Mouse (Mus musculus): ENCODE measurements around the gene Hyls1. TPM values are rescaled to one million over a fixed set of nuclear protein-coding genes. Genes with fewer than 3 reads are reported as not detected.

Gene Hyls1
- polyA plus RNA-seq, 1 experiment: 14.5 TPM

DNA sequence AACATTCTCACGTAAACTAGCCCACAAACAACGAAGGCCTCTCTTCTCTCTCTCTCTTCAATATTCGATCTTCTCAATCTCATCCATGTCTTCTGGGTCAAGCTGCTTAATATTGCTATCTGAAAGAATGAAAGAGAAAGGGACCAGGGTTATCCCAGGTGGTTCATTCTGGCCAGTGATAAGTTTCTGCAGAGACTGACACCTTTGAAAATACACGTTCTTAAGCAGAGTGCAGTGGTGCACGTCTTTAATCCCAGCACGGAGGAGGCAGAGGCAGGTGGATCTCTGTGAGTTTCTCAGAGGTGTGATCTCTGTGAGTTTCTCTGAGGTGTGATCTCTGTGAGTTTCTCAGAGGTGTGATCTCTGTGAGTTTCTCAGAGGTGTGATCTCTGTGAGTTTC is 28.3 kb downstream of the Hyls1 start:
- TF ChIP-seq POLR2A (IDR thresholded peaks at IDR 0.05; ENCODE audit: borderline replicate concordance, extremely low read depth, insufficient read depth, insufficient read length, poor library complexity, severe bottlenecking): no peak
- DNase-seq (ENCODE audit: low read depth): no peak

DNA sequence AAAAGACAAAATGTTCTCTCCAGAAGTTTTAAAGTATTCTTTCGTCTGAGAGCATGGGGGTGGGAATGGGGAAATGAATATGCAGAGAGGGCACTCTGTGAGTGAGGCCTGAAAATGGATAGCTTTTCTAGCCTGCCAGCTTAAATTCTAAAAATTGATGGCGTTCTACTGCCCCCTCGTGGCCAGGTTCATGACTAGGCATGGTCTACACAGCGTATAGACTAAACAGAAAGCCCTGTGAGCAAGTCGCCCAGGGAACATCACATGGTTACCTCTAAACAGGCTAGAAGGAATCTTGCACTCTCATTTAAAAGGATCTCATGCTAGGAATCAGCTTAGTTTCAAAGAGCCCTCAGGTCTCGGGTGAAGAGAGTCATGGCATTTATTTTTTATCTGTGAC is 28.7 kb downstream of the Hyls1 start:
- DNase-seq (ENCODE audit: low read depth): peak; percentile 88
- TF ChIP-seq POLR2A (IDR thresholded peaks at IDR 0.05; ENCODE audit: borderline replicate concordance, extremely low read depth, insufficient read depth, insufficient read length, poor library complexity, severe bottlenecking) (no peak), CTCF (IDR thresholded peaks at IDR 0.05; ENCODE audit: borderline replicate concordance, extremely low read depth, insufficient read depth, insufficient read length) (peak; percentile 78; the same call in 1 of the 2 replicates)

- no peak for TF ChIP-seq CTCF (IDR thresholded peaks at IDR 0.05; ENCODE audit: borderline replicate concordance, extremely low read depth, insufficient read depth, insufficient read length)
- no peak for TF ChIP-seq POLR2A (IDR thresholded peaks at IDR 0.05; ENCODE audit: borderline replicate concordance, extremely low read depth, insufficient read depth, insufficient read length, poor library complexity, severe bottlenecking)
- DNase-seq (ENCODE audit: low read depth): no peak
Observed at GRCm38 (mm10) chr9:35541024-35541423, 29.2 kb downstream of the Hyls1 start.

DNA sequence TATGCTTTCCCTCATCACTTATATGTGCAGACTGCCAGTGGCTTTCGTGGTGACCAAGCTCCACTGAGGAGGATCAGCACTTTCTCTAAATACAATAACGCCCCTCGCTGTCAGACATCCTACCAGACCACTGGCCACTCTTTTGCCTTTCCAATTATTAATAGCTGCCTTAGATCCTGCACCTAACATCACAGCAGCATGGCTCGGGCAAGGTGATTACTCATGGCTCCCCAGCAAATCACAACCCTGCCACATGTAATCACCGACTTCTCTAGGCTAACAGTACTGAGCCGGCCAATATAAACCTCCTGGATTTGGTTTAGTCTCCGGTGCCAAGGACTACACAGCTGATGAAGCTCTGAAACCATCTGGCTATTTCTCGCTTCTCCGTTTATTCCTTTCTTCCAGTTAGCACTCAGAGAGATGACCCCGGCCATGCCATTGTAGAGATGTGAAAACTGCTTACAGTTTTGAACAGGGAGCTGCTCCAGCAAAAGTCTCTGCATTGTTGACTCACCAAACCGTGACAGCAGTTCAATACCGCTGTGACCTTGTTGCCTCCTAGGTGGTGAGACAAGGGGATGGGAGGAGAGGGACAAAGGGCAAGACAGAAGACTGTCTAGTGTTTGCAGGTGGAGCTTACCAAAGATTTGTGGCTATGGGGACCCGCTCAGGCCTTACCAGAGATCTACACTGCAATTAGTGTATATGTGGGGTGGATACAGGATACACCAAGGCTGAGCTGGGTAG is 31.0 kb downstream of the Hyls1 start:
- peak; percentile 45 for DNase-seq (ENCODE audit: low read depth)
- TF ChIP-seq CTCF (IDR thresholded peaks at IDR 0.05; ENCODE audit: borderline replicate concordance, extremely low read depth, insufficient read depth, insufficient read length) (no peak), POLR2A (IDR thresholded peaks at IDR 0.05; ENCODE audit: borderline replicate concordance, extremely low read depth, insufficient read depth, insufficient read length, poor library complexity, severe bottlenecking) (no peak)

DNA sequence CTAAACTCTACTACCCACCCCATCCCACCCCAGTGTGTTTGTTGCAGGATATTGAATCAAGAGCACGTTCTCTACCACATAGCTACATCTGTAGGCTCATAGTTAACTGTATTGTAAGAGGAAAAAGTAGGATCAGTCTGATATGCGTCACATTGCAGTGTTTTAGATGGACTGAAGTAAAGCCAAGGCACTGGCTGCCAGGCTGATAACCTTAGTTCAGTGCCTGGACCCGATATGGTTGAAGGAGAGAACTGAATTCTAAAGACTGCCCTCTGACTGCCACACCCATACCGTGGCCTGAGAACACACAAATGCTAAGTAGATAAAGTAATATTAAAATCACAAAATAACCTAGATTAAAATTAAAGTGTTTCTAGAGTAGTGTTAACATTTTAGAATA is 34.3 kb downstream of the Hyls1 start:
- DNase-seq (ENCODE audit: low read depth): no peak
- TF ChIP-seq CTCF (IDR thresholded peaks at IDR 0.05; ENCODE audit: borderline replicate concordance, extremely low read depth, insufficient read depth, insufficient read length) (no peak), POLR2A (IDR thresholded peaks at IDR 0.05; ENCODE audit: borderline replicate concordance, extremely low read depth, insufficient read depth, insufficient read length, poor library complexity, severe bottlenecking) (no peak)

DNA sequence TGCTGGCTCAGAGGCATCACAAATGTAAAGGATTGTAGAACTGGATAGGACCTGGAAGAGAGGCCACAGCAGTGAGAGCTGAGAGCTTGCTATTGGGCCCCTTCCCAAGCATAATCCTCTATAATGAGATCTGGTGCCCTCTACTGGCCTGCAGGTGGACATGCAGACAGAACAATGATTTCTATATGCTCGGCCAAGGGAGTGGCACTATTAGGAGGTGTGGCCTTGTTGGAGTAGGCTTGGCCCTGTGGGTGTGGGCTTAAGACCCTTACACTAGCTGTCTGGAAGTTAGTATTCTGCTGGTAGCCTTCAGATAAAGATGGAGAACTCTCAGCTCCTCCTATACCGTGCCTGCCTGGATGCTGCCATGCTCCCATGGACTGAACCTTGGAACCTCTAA is 35.1 kb downstream of the Hyls1 start:
- TF ChIP-seq CTCF (IDR thresholded peaks at IDR 0.05; ENCODE audit: borderline replicate concordance, extremely low read depth, insufficient read depth, insufficient read length): peak; percentile 84
- no peak for TF ChIP-seq POLR2A (IDR thresholded peaks at IDR 0.05; ENCODE audit: borderline replicate concordance, extremely low read depth, insufficient read depth, insufficient read length, poor library complexity, severe bottlenecking)
- DNase-seq (ENCODE audit: low read depth): peak; percentile 83

DNA sequence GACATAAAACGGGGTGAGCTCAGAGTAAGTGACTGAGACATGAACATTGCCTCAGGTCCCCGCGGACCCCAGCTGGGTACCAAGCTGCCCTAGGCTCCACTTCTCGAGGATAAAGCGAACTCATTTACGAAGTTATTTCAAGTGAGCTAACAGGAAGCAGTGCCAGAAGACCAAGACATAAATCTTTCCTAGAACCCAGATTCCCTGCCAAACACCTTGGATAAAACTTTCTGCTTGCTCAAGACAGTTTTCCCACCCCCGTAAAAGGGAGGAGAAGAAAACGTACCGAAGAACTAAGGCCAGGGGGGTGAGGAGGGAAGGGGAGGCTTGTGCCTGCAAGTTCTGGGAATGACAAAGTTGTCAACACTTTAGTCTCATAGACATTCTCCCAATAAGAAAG is 36.9 kb downstream of the Hyls1 start:
- TF ChIP-seq CTCF (IDR thresholded peaks at IDR 0.05; ENCODE audit: borderline replicate concordance, extremely low read depth, insufficient read depth, insufficient read length): no peak
- no peak for TF ChIP-seq POLR2A (IDR thresholded peaks at IDR 0.05; ENCODE audit: borderline replicate concordance, extremely low read depth, insufficient read depth, insufficient read length, poor library complexity, severe bottlenecking)
- no peak for DNase-seq (ENCODE audit: low read depth)

- DNase-seq (ENCODE audit: low read depth): no peak
- no peak for TF ChIP-seq CTCF (IDR thresholded peaks at IDR 0.05; ENCODE audit: borderline replicate concordance, extremely low read depth, insufficient read depth, insufficient read length)
- no peak for TF ChIP-seq POLR2A (IDR thresholded peaks at IDR 0.05; ENCODE audit: borderline replicate concordance, extremely low read depth, insufficient read depth, insufficient read length, poor library complexity, severe bottlenecking)
Observed at GRCm38 (mm10) chr9:35529796-35530195, 40.4 kb downstream of the Hyls1 start.

- TF ChIP-seq POLR2A (IDR thresholded peaks at IDR 0.05; ENCODE audit: borderline replicate concordance, extremely low read depth, insufficient read depth, insufficient read length, poor library complexity, severe bottlenecking) (no peak), CTCF (IDR thresholded peaks at IDR 0.05; ENCODE audit: borderline replicate concordance, extremely low read depth, insufficient read depth, insufficient read length) (no peak)
- DNase-seq (ENCODE audit: low read depth): no peak
Observed at GRCm38 (mm10) chr9:35529141-35529540, 41.1 kb downstream of the Hyls1 start.

- TF ChIP-seq POLR2A (IDR thresholded peaks at IDR 0.05; ENCODE audit: borderline replicate concordance, extremely low read depth, insufficient read depth, insufficient read length, poor library complexity, severe bottlenecking): no peak
- TF ChIP-seq CTCF (IDR thresholded peaks at IDR 0.05; ENCODE audit: borderline replicate concordance, extremely low read depth, insufficient read depth, insufficient read length): peak; percentile 82
- peak; percentile 88 for DNase-seq (ENCODE audit: low read depth)
Observed at GRCm38 (mm10) chr9:35523941-35524411, 46.2 kb downstream of the Hyls1 start.

GRCm38 (mm10) chr9:35523541-35523940 is 46.7 kb downstream of the Hyls1 start:
- peak; percentile 95 for DNase-seq (ENCODE audit: low read depth)
- TF ChIP-seq POLR2A (IDR thresholded peaks at IDR 0.05; ENCODE audit: borderline replicate concordance, extremely low read depth, insufficient read depth, insufficient read length, poor library complexity, severe bottlenecking) (no peak), CTCF (IDR thresholded peaks at IDR 0.05; ENCODE audit: borderline replicate concordance, extremely low read depth, insufficient read depth, insufficient read length) (no peak)

All from brain, embryonic 14.5 days (tissue).